Mouse (Mus musculus) lung, postnatal 0 days (tissue): ENCODE results near the gene Kcnk2. TPM values are rescaled to one million over a fixed set of nuclear protein-coding genes. Genes with fewer than 3 reads are reported as not detected.

Experiments used
- ATAC-seq: fragments of 200-750 bp; cut with Nextera tagmentation; 2 replicates; pipeline ENCODE4 v1.8.0; 2017; ENCODE audit warnings: moderate library complexity
- DNase-seq: peaks from one replicate; pipeline ENCODE4 v3.0.0-alpha.2; 2016; ENCODE audit warnings: low spot score
- H3K27ac ChIP-seq: fragments of 300-500 bp; sonication (generic); 2 replicates; pipeline ENCODE4 v1.5.1; 2014; ENCODE audit warnings: antibody characterized with exemption, mild to moderate bottlenecking, low read length, mixed read lengths
- H3K27me3 ChIP-seq: fragments of 300-500 bp; sonication (generic); replicated peaks from 2 replicates; pipeline ENCODE4 v1.6.1; 2014; ENCODE audit warnings: low read length, mixed read lengths; ENCODE audit not compliant: insufficient read depth
- H3K36me3 ChIP-seq: fragments of 300-500 bp; sonication (generic); 2 replicates; pipeline ENCODE4 v1.6.1; 2014; ENCODE audit warnings: low read length, mixed read lengths; ENCODE audit not compliant: insufficient read depth
- H3K4me1 ChIP-seq: fragments of 300-500 bp; sonication (generic); 2 replicates; pipeline ENCODE4 v1.6.1; 2014; ENCODE audit warnings: antibody characterized with exemption, low read depth, low read length, mixed read lengths; ENCODE audit not compliant: insufficient read depth
- H3K4me2 ChIP-seq: fragments of 300-500 bp; sonication (generic); replicated peaks from 2 replicates; pipeline ENCODE4 v1.6.1; 2014; ENCODE audit warnings: low read depth, mild to moderate bottlenecking, low read length, moderate library complexity, mixed read lengths
- H3K4me3 ChIP-seq: fragments of 300-500 bp; sonication (generic); 2 replicates; pipeline ENCODE4 v1.5.1; 2014; ENCODE audit warnings: low read depth, low read length
- H3K9ac ChIP-seq: fragments of 300-500 bp; sonication (generic); replicated peaks from 2 replicates; pipeline ENCODE4 v1.6.1; 2014; ENCODE audit warnings: low read depth, mild to moderate bottlenecking
- H3K9me3 ChIP-seq: fragments of 300-500 bp; sonication (generic); 2 replicates; pipeline ENCODE4 v1.6.1; 2016; ENCODE audit warnings: low read length, mixed read lengths
- CTCF ChIP-seq: IDR thresholded peaks from 2 replicates; pipeline ENCODE4 v1.5.1; 2016; ENCODE audit warnings: antibody characterized with exemption, mild to moderate bottlenecking
- EP300 ChIP-seq: IDR thresholded peaks from 2 replicates; pipeline ENCODE4 v1.6.1; 2016; ENCODE audit warnings: antibody characterized with exemption, mild to moderate bottlenecking, control low read depth
- WGBS: fragments of 180-500 bp; shearing (Covaris S2); extraction: QIAGEN DNeasy Blood & Tissue Kit; methylation state at CpG from one replicate; pipeline ENCODE4 v1.1.7; 2014; 5-methylcytosine and 5-hydroxymethylcytosine counted together
- polyA plus RNA-seq: library from polyadenylated mRNA; unstranded; fragments of >200 nt; fragmentation: Nextera tagmentation; extraction: Ambion mirVana; gene quantifications from 2 replicates; pipeline ENCODE4 v1.2.1, GENCODE M21; 2015

Kcnk2 gene
- polyA plus RNA-seq, 1 experiment from 2014 or later: 4.6 TPM

GRCm38 (mm10) chr1:189349205-189349604 is 52.9 kb downstream of the Kcnk2 start:
- Histone ChIP-seq H3K36me3 (no peaks in the 10 kb centered on the region), H3K4me2 (no peak overlapping the region), H3K27me3 (no peaks in the 10 kb centered on the region), H3K4me1 (no peaks in the 10 kb centered on the region), H3K9ac (no peak overlapping the region), H3K4me3 (no peak overlapping the region), H3K9me3 (no peaks in the 10 kb centered on the region), H3K27ac (no peak overlapping the region)
- no peak for DNase-seq
- no peak for TF ChIP-seq EP300
- TF ChIP-seq CTCF: peak; percentile 44
- 91% methylated on average over 5 of the region's 5 CpGs for WGBS
- no peak for ATAC-seq

- no peak for ATAC-seq
- Histone ChIP-seq H3K27ac (no peak overlapping the region), H3K9me3 (no peaks in the 10 kb centered on the region), H3K4me2 (no peak overlapping the region), H3K4me1 (no peaks in the 10 kb centered on the region), H3K27me3 (0 out of 2 replicates have a peak, but pooled peaks cover 8% of the 10 kb centered on the region), H3K4me3 (no peak overlapping the region), H3K9ac (no peak overlapping the region), H3K36me3 (no peaks in the 10 kb centered on the region)
- no peak for TF ChIP-seq EP300
- TF ChIP-seq CTCF: no peak
- DNase-seq: no peak
- 71% methylated on average over 5 of the region's 5 CpGs for WGBS
Observed at GRCm38 (mm10) chr1:189345166-189345565, 56.9 kb downstream of the Kcnk2 start.

- Histone ChIP-seq H3K4me3 (peak overlapping the region; percentile 53), H3K4me1 (no peaks in the 10 kb centered on the region), H3K27ac (no peak overlapping the region), H3K27me3 (0 out of 2 replicates have a peak, but pooled peaks cover 8% of the 10 kb centered on the region), H3K9ac (no peak overlapping the region; the same call in 1 of the 2 replicates), H3K4me2 (peak overlapping the region; percentile 86), H3K36me3 (no peaks in the 10 kb centered on the region), H3K9me3 (no peaks in the 10 kb centered on the region)
- TF ChIP-seq EP300: no peak
- 1% methylated on average over 57 of the region's 82 CpGs for whole genome bisulfite sequencing
- ATAC-seq (peak; percentile 68), DNase-seq (peak; percentile 59)
Observed at GRCm38 (mm10) chr1:189343301-189344251, 58.5 kb downstream of the Kcnk2 start.

GRCm38 (mm10) chr1:189342416-189343104 is 59.5 kb downstream of the Kcnk2 start:
- 0 out of 2 replicates have a peak, but pooled peaks cover 8% of the 10 kb centered on the region for H3K27me3 ChIP-seq
- H3K4me1 ChIP-seq: no peaks in the 10 kb centered on the region
- peak overlapping the region; percentile 86 for H3K4me2 ChIP-seq
- H3K4me3 ChIP-seq: peak overlapping the region; percentile 53
- H3K9ac ChIP-seq: no peak overlapping the region
- ATAC-seq (no peak), DNase-seq (no peak)
- H3K9me3 ChIP-seq: no peaks in the 10 kb centered on the region
- under 1% methylated on average over 27 of the region's 30 CpGs for WGBS
- H3K36me3 ChIP-seq: no peaks in the 10 kb centered on the region
- H3K27ac ChIP-seq: no peak overlapping the region
- TF ChIP-seq CTCF (no peak), EP300 (no peak)

- Histone ChIP-seq H3K4me2 (no peak overlapping the region), H3K27ac (no peak overlapping the region), H3K9ac (no peak overlapping the region), H3K4me1 (no peaks in the 10 kb centered on the region), H3K4me3 (no peak overlapping the region), H3K27me3 (0 out of 2 replicates have a peak, but pooled peaks cover 8% of the 10 kb centered on the region), H3K36me3 (no peaks in the 10 kb centered on the region), H3K9me3 (no peaks in the 10 kb centered on the region)
- ATAC-seq (peak; percentile 68), DNase-seq (peak; percentile 66)
- WGBS: 20% methylated on average over 4 of the region's 4 CpGs
- TF ChIP-seq EP300: peak; percentile 60
- TF ChIP-seq CTCF: no peak
Observed at GRCm38 (mm10) chr1:189341381-189341917, 60.6 kb downstream of the Kcnk2 start.

- H3K27ac ChIP-seq: no peak overlapping the region
- H3K9ac ChIP-seq: no peak overlapping the region
- no peaks in the 10 kb centered on the region for H3K9me3 ChIP-seq
- ATAC-seq: no peak
- H3K36me3 ChIP-seq: no peaks in the 10 kb centered on the region
- TF ChIP-seq CTCF: peak; percentile 63
- no peak for TF ChIP-seq EP300
- DNase-seq: peak; percentile 41
- H3K4me1 ChIP-seq: no peaks in the 10 kb centered on the region
- WGBS: 43% methylated on average over 2 of the region's 2 CpGs
- no peaks in the 10 kb centered on the region for H3K27me3 ChIP-seq
- no peak overlapping the region for H3K4me2 ChIP-seq
- no peak overlapping the region for H3K4me3 ChIP-seq
Observed at GRCm38 (mm10) chr1:189315896-189316295, 86.2 kb downstream of the Kcnk2 start.
